ENCODE assay signal across 7 mouse cellular contexts in the genomic region with DNA sequence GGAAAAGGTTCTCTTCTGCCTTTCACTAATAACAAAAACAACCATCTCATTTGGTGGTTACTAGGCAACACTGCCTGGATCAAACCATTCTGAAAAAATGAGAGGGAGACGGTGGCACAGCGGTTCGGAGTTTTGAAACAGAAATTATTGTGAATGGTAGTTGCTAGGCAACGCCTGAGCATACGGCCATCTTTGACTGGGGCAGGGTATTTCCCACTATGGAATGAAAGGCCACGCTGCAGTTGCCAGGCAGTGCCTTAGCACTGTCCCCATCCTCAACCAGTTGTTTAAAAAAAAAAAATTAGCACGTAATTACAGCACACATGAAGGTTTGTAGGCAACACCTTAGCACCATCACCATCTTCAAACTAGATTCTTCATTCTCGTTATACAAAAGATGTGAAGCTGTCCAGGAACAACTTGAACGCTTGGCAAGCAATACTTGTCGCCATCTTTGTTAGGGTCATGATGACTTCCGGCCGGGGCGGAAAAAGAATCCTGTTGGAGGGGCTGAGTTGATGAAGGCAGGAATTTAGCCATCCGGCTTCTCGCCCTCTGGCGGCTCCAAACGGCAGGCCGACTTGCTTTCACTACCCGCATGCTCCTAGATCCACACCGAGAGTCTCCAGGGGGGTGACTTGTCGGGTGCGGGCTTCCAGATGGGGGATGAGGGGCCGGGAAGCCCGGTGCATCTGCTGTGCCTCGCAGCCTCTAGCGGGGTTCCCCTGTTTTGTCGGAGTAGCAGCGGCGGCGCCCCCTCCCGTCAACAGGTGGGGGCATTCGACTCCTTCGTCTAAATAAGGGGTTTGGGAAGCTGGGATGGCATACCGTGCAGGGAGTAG. TPM values are rescaled to one million over a fixed set of nuclear protein-coding genes. Genes with fewer than 3 reads are reported as not detected.
DNase-seq lines count a peak whose midpoint lies in the region; ATAC-seq and TF ChIP-seq lines count a peak whose summit lies in the region.

A gene (plus strand): TSS at position 487 of the 842 bp plus-strand sequence.

- H3K9ac ChIP-seq in intestine, postnatal 0 days (ENCODE audit: low read depth, low read length), result peak within 1 kb of the TSS; percentile 61
- peak within 1 kb of the TSS; percentile 79 for H3K9ac ChIP-seq in midbrain, embryonic 12.5 days (replicated peaks)

- TF ChIP-seq CTCF in intestine, postnatal 0 days (IDR thresholded peaks at IDR 0.05; ENCODE audit: low read depth), result peak; percentile 79
- peak; percentile 52; the same call in 1 of the 2 replicates for TF ChIP-seq CTCF in small intestine, adult 2 months (IDR thresholded peaks at IDR 0.05; ENCODE audit: extremely low read depth, insufficient read length, insufficient replicate concordance, low read depth, low read length)

- H3K36me3 ChIP-seq in embryonic facial prominence, embryonic 10.5 days (replicated peaks), result peaks cover 28% of the 10 kb centered on the region
- peaks cover 14% of the 10 kb centered on the region for H3K36me3 ChIP-seq in intestine, postnatal 0 days (ENCODE audit: control insufficient read depth, insufficient read depth)
- peaks cover 24% of the 10 kb centered on the region for H3K36me3 ChIP-seq in midbrain, embryonic 12.5 days
- H3K36me3 ChIP-seq in small intestine, adult 2 months (ENCODE audit: control insufficient read depth, insufficient read depth, low read length), result peaks cover 3% of the 10 kb centered on the region; the same call in 1 of the 2 replicates

- DNase-seq in adrenal gland, postnatal 10 days, result peak; percentile 91
- DNase-seq in embryonic facial prominence, embryonic 10.5 days (ENCODE audit: low spot score), result peak; percentile 93
- peak; percentile 69 for DNase-seq in gonadal fat pad, adult 2 months (ENCODE audit: low read depth)
- peak; percentile 93 for DNase-seq in left cerebral cortex, postnatal 4 days

- WGBS in embryonic facial prominence, embryonic 10.5 days, result 2% methylated on average over 34 of the region's 34 CpGs
- whole genome bisulfite sequencing in intestine, postnatal 0 days, result under 1% methylated on average over 34 of the region's 34 CpGs
- WGBS in midbrain, embryonic 12.5 days, result under 1% methylated on average over 34 of the region's 34 CpGs
- under 1% methylated on average over 34 of the region's 34 CpGs for WGBS in small intestine, adult 2 months

- ATAC-seq in intestine, postnatal 0 days, result peak; percentile 43
- ATAC-seq in midbrain, embryonic 12.5 days (ENCODE audit: low FRiP score, low read depth), result peak; percentile 75

- H3K4me3 ChIP-seq in embryonic facial prominence, embryonic 10.5 days, result peak within 1 kb of the TSS; percentile 67
- peak within 1 kb of the TSS; percentile 49 for H3K4me3 ChIP-seq in intestine, postnatal 0 days (ENCODE audit: low read depth, low read length)
- H3K4me3 ChIP-seq in midbrain, embryonic 12.5 days, result peak within 1 kb of the TSS; percentile 66
- peak within 1 kb of the TSS; percentile 81 for H3K4me3 ChIP-seq in small intestine, adult 2 months (ENCODE audit: low read depth, low read length)

- H3K27me3 ChIP-seq in embryonic facial prominence, embryonic 10.5 days (replicated peaks; ENCODE audit: low read depth, poor library complexity, severe bottlenecking), result no peaks in the 10 kb centered on the region
- H3K27me3 ChIP-seq in intestine, postnatal 0 days (replicated peaks; ENCODE audit: control insufficient read depth, insufficient read depth, low read length), result no peaks in the 10 kb centered on the region
- no peaks in the 10 kb centered on the region for H3K27me3 ChIP-seq in midbrain, embryonic 12.5 days
- H3K27me3 ChIP-seq in small intestine, adult 2 months (ENCODE audit: control insufficient read depth, insufficient read depth, low read length), result no peaks in the 10 kb centered on the region

- no peak for TF ChIP-seq POLR2A in small intestine, adult 2 months (IDR thresholded peaks at IDR 0.05; ENCODE audit: low read depth, low read length)

- no peaks in the 10 kb centered on the region for H3K9me3 ChIP-seq in embryonic facial prominence, embryonic 10.5 days
- H3K9me3 ChIP-seq in intestine, postnatal 0 days (ENCODE audit: control insufficient read depth), result no peaks in the 10 kb centered on the region
- no peaks in the 10 kb centered on the region for H3K9me3 ChIP-seq in midbrain, embryonic 12.5 days

- intact Hi-C loops in left cerebral cortex, postnatal 4 days (cut with DNase I), result no loop called here

- H3K27ac ChIP-seq in embryonic facial prominence, embryonic 10.5 days (replicated peaks), result peak within 1 kb of the TSS; percentile 87
- H3K27ac ChIP-seq in intestine, postnatal 0 days (ENCODE audit: low read depth, low read length), result peak within 1 kb of the TSS; percentile 16
- H3K27ac ChIP-seq in midbrain, embryonic 12.5 days (replicated peaks), result peak within 1 kb of the TSS; percentile 95
- H3K27ac ChIP-seq in small intestine, adult 2 months (ENCODE audit: insufficient read depth, low read depth, low read length), result peak within 1 kb of the TSS; percentile 39

- H3K4me2 ChIP-seq in intestine, postnatal 0 days (replicated peaks; ENCODE audit: low read depth), result peak within 1 kb of the TSS; percentile 86
- peak within 1 kb of the TSS; percentile 84 for H3K4me2 ChIP-seq in midbrain, embryonic 12.5 days (replicated peaks)

- peaks cover 60% of the 10 kb centered on the region for H3K4me1 ChIP-seq in embryonic facial prominence, embryonic 10.5 days
- 0 out of 2 replicates have a peak, but pooled peaks cover under 1% of the 10 kb centered on the region for H3K4me1 ChIP-seq in intestine, postnatal 0 days (replicated peaks; ENCODE audit: control insufficient read depth, insufficient read depth, low read length)
- peaks cover 64% of the 10 kb centered on the region for H3K4me1 ChIP-seq in midbrain, embryonic 12.5 days
- H3K4me1 ChIP-seq in small intestine, adult 2 months (ENCODE audit: control insufficient read depth, insufficient read depth, insufficient read length, low read length), result peaks cover 20% of the 10 kb centered on the region

RNA-seq across cellular contexts. Expression of the gene that starts here (rescaled TPM):
- total RNA-seq in adrenal gland, postnatal 10 days (2021), result 10 to 100 TPM; 19.5 to 24.8 TPM
- 17.6 and 20.1 TPM in 2 replicates for polyA plus RNA-seq in embryonic facial prominence, embryonic 10.5 days (2016; fragmentation: Nextera tagmentation; extraction: Ambion mirVana)
- 34.2 and 34.5 TPM in 2 replicates for polyA plus RNA-seq in gonadal fat pad, adult 2 months (2012; rRNA removed)
- 11.1 and 12.1 TPM in 2 replicates for polyA plus RNA-seq in intestine, postnatal 0 days (2015; fragmentation: Nextera tagmentation; extraction: Ambion mirVana)
- total RNA-seq in left cerebral cortex, postnatal 4 days (2021), result 10 to 100 TPM; 10.5 to 13.1 TPM
- polyA plus RNA-seq in midbrain, embryonic 12.5 days (2016; fragmentation: Nextera tagmentation; extraction: Ambion mirVana), result 25.8 and 29.7 TPM in 2 replicates
- 15.8 and 27.5 TPM in 2 replicates for polyA plus RNA-seq in small intestine, adult 2 months (2012; rRNA removed)

Comparison
In these comparisons a context has a peak if more than half of its experiments do, and no peak if none do; other contexts are left out.
1. Peak in every context shown above with its lines: DNase-seq, ATAC-seq, H3K4me3 ChIP-seq and H3K27ac ChIP-seq.
2. H3K27ac ChIP-seq: peak in every context shown above with its lines; median percentile 95 in midbrain, embryonic 12.5 days; 87 in embryonic facial prominence, embryonic 10.5 days; 39 in small intestine, adult 2 months; 16 in intestine, postnatal 0 days.